Mouse (Mus musculus) limb, embryonic 14.5 days (tissue): ENCODE results near the gene Olfr1442. TPM values are rescaled to one million over a fixed set of nuclear protein-coding genes. Genes with fewer than 3 reads are reported as not detected.

Experiments used
- ATAC-seq: fragments of 200-750 bp; cut with Nextera tagmentation; 2 replicates; pipeline ENCODE4 v1.8.0; 2017; ENCODE audit warnings: low read depth, moderate number of reproducible peaks, moderate TSS enrichment; ENCODE audit not compliant: low FRiP score
- DNase-seq: peaks from one replicate; pipeline ENCODE4 v3.0.0-alpha.2; 2015; ENCODE audit warnings: low spot score
- H3K27ac ChIP-seq: fragments of 300-500 bp; sonication (generic); replicated peaks from 2 replicates; pipeline ENCODE4 v1.5.1; 2014; ENCODE audit warnings: low read depth, mild to moderate bottlenecking, low read length, moderate library complexity, mixed read lengths
- H3K27me3 ChIP-seq: fragments of 300-500 bp; sonication (generic); 2 replicates; pipeline ENCODE4 v1.6.1; 2014; ENCODE audit warnings: low read length, mixed read lengths; ENCODE audit not compliant: control insufficient read depth, insufficient read depth
- H3K36me3 ChIP-seq: fragments of 300-500 bp; sonication (generic); 2 replicates; pipeline ENCODE4 v1.6.1; 2014; ENCODE audit warnings: mild to moderate bottlenecking, low read length, moderate library complexity, mixed read lengths; ENCODE audit not compliant: control insufficient read depth, insufficient read depth
- H3K4me1 ChIP-seq: fragments of 300-500 bp; sonication (generic); 2 replicates; pipeline ENCODE4 v1.6.1; 2014; ENCODE audit warnings: antibody characterized with exemption, low read length, mixed read lengths; ENCODE audit not compliant: control insufficient read depth, insufficient read depth
- H3K4me2 ChIP-seq: fragments of 300-500 bp; sonication (generic); replicated peaks from 2 replicates; pipeline ENCODE4 v1.6.1; 2014; ENCODE audit warnings: low read depth, mild to moderate bottlenecking, low read length, moderate library complexity; ENCODE audit not compliant: severe bottlenecking
- H3K4me3 ChIP-seq: fragments of 300-500 bp; sonication (generic); replicated peaks from 2 replicates; pipeline ENCODE4 v1.5.1; 2014; ENCODE audit warnings: low read length
- H3K9ac ChIP-seq: fragments of 300-500 bp; sonication (generic); 2 replicates; pipeline ENCODE4 v1.6.1; 2014; ENCODE audit warnings: mild to moderate bottlenecking, low read depth, low read length, moderate library complexity; ENCODE audit not compliant: severe bottlenecking
- H3K9me3 ChIP-seq: fragments of 300-500 bp; sonication (generic); 2 replicates; pipeline ENCODE4 v1.6.1; 2016; ENCODE audit warnings: low read length; ENCODE audit not compliant: control insufficient read depth
- POLR2A ChIP-seq: fragments of 200-500 bp; IDR thresholded peaks from 2 replicates; pipeline ENCODE4 v1.8.0; 2012; ENCODE audit warnings: inconsistent platforms, mild to moderate bottlenecking, moderate library complexity, borderline replicate concordance; ENCODE audit not compliant: insufficient read depth, insufficient read length; ENCODE audit errors: extremely low read depth
- WGBS: fragments of 180-500 bp; shearing (Covaris S2); extraction: QIAGEN DNeasy Blood & Tissue Kit; methylation state at CpG from one replicate; pipeline ENCODE4 v1.1.7; 2014; 5-methylcytosine and 5-hydroxymethylcytosine counted together
- polyA plus RNA-seq, 2 experiments: library from polyadenylated mRNA; depleted of rRNA in 1 of 2; stranded (reverse) in 1 of 2; unstranded in 1 of 2; fragments of >200 nt; fragmentation: Nextera tagmentation in 1 of 2; extraction: Ambion mirVana in 1 of 2; gene quantifications; 2 replicates each; pipeline versions ENCODE4 v1.2.1 to v1.2.3; 2012 to 2014

Olfr1442 gene
- polyA plus RNA-seq (2012; rRNA removed), result not detected in 2 replicates
- not detected in 2 replicates for polyA plus RNA-seq (2014; fragmentation: Nextera tagmentation; extraction: Ambion mirVana)

GRCm38 (mm10) chr19:12670139-12670538 lies at the start of gene Olfr1442:
TSS of gene Olfr1442 (plus strand) at chr19:12670439.
- no peak for ATAC-seq
- TF ChIP-seq POLR2A, result no peak
- DNase-seq, result no peak
- no peaks in the 10 kb centered on the region for H3K27me3 ChIP-seq
- no peaks in the 10 kb centered on the region for H3K36me3 ChIP-seq
- H3K4me1 ChIP-seq, result no peaks in the 10 kb centered on the region
- no peaks in the 10 kb centered on the region for H3K9me3 ChIP-seq
- H3K4me3 ChIP-seq, result no peak within 1 kb of the TSS
- no peak within 1 kb of the TSS for H3K27ac ChIP-seq
- H3K4me2 ChIP-seq, result no peak within 1 kb of the TSS
- no peak within 1 kb of the TSS for H3K9ac ChIP-seq

DNA sequence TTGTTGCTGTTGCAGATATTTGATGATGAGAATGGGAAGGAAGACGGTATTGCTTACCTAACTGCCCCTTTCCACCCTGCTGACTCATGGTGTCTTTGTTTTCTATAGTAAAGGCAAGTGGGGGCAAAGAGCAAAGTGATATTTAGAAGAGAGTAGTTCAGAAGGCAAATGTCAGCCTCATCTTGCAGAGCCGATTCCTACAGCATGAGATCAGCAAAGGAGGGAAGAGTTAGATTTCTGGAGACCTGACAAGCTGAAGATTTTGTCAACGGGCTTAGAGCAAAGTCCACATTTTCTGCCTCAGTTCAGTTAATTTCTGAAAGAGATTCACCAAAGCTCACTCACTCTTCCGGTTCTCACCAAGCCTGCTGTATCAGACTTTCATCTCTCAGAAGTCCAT lies 37.1 kb upstream of the Olfr1442 start, which contains the start of gene Glyat:
TSS of gene Glyat (plus strand) at position 133 of the 400 bp plus-strand sequence.
- Histone ChIP-seq H3K36me3 (no peaks in the 10 kb centered on the region), H3K27me3 (no peaks in the 10 kb centered on the region), H3K9ac (no peak within 1 kb of the TSS), H3K4me1 (no peaks in the 10 kb centered on the region), H3K4me2 (no peak within 1 kb of the TSS), H3K27ac (no peak within 1 kb of the TSS), H3K4me3 (no peak within 1 kb of the TSS), H3K9me3 (no peaks in the 10 kb centered on the region)
- WGBS, result 74% methylated on average over 4 of the region's 4 CpGs
- DNase-seq (no peak), ATAC-seq (no peak)
- TF ChIP-seq POLR2A, result no peak

- WGBS, result 83% methylated on average over 3 of the region's 3 CpGs
- ATAC-seq (no peak), DNase-seq (no peak)
- Histone ChIP-seq H3K4me1 (no peaks in the 10 kb centered on the region), H3K9me3 (no peaks in the 10 kb centered on the region), H3K27ac (no peak overlapping the region), H3K36me3 (no peaks in the 10 kb centered on the region), H3K4me2 (no peak overlapping the region), H3K9ac (no peak overlapping the region), H3K27me3 (no peaks in the 10 kb centered on the region), H3K4me3 (no peak overlapping the region)
- TF ChIP-seq POLR2A, result no peak
These were observed 36.0 kb upstream of the Olfr1442 start for GRCm38 (mm10) chr19:12634259-12634658.

GRCm38 (mm10) chr19:12634963-12635362 lies 35.3 kb upstream of the Olfr1442 start:
- Histone ChIP-seq H3K9ac (no peak overlapping the region), H3K27ac (no peak overlapping the region), H3K4me1 (no peaks in the 10 kb centered on the region), H3K4me2 (no peak overlapping the region), H3K36me3 (no peaks in the 10 kb centered on the region), H3K27me3 (no peaks in the 10 kb centered on the region), H3K4me3 (no peak overlapping the region), H3K9me3 (no peaks in the 10 kb centered on the region)
- DNase-seq, result no peak
- ATAC-seq, result no peak
- no peak for TF ChIP-seq POLR2A
- 92% methylated on average over 4 of the region's 4 CpGs for WGBS

- H3K27ac ChIP-seq, result no peak overlapping the region
- no peaks in the 10 kb centered on the region for H3K4me1 ChIP-seq
- H3K4me3 ChIP-seq, result no peak overlapping the region
- no peaks in the 10 kb centered on the region for H3K9me3 ChIP-seq
- H3K27me3 ChIP-seq, result no peaks in the 10 kb centered on the region
- no peak overlapping the region for H3K4me2 ChIP-seq
- ATAC-seq (no peak), DNase-seq (no peak)
- no peak overlapping the region for H3K9ac ChIP-seq
- TF ChIP-seq POLR2A, result no peak
- no peaks in the 10 kb centered on the region for H3K36me3 ChIP-seq
- 61% methylated on average over 3 of the region's 3 CpGs for WGBS
These were observed 33.4 kb upstream of the Olfr1442 start for GRCm38 (mm10) chr19:12636863-12637262.

DNA sequence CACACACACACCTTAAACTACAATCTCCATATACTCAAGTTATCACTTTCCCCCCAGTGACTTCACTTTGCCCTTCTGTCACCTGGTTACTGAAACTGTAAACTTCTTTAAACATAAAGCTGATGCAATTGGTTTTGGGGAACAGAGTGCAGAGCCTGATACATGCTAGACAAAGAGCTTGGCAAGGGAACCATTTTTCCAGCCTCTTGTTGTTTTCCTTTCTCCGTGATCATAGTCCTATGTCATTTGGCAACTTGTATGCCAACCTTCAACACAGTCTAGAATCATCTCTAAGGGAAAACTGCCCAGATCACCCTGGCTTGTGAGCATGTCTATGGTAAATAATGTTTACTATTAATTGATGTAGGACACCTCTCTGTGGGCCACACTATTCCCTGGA lies 32.2 kb upstream of the Olfr1442 start:
- no peak overlapping the region for H3K4me3 ChIP-seq
- no peak overlapping the region for H3K4me2 ChIP-seq
- H3K27me3 ChIP-seq, result no peaks in the 10 kb centered on the region

More for the DNA sequence above, 32.2 kb upstream of the Olfr1442 start:
- Histone ChIP-seq H3K9me3 (no peaks in the 10 kb centered on the region), H3K27ac (no peak overlapping the region), H3K9ac (no peak overlapping the region), H3K4me1 (no peaks in the 10 kb centered on the region), H3K36me3 (no peaks in the 10 kb centered on the region)
- no peak for TF ChIP-seq POLR2A
- WGBS, result 77% methylated on average over 1 of the region's 1 CpGs
- ATAC-seq, result no peak
- DNase-seq, result no peak
